Mouse (Mus musculus): ENCODE measurements around the gene Sipa1.

Gene Sipa1

DNA sequence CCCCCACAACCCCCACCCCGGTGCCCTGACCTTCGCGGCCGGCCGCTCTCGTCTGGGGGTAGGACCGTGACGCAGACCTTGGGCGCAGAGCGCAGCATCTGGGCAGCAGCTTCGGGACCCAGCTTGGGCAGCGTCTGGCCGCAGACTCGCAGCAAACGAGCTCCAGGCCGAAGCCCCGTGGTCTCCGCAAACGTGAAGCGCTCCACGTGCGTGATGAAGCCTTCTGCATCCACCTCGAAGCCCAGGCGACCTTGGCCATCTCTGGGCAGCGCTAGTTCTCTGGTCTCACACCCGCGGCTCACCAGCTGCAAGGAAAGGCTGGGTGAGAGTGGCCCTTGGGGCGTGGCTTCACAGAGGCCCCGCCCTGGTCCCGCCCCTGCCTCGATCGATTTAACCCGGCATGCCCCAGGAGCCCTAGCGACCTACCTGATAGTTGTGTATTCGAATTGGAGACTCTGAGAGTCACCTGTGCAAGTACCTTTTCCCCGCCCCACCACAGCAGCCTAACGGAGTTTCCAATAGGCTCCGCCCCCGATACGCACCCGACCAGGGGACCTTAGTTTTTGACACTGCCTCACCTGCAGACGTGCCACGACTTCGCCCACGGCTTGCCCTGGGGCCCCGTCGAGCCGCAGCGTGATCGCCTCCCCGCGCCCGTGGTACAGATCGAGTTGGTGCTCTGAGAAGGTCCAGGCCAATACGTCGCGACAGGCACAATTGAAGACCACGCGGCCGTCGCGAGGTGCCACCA is 9.4 kb downstream of the Sipa1 start:
- Histone ChIP-seq H3K4me3 (replicated peaks; ENCODE audit: low read length) (peak overlapping the region; percentile 83), H3K4me1 (replicated peaks; ENCODE audit: low read depth, low read length) (peaks cover 61% of the 10 kb centered on the region), H3K36me3 (ENCODE audit: insufficient read depth, low read length) (peaks cover 31% of the 10 kb centered on the region), H3K27me3 (ENCODE audit: insufficient read depth, low read length) (peaks cover 36% of the 10 kb centered on the region), H3K9me3 (ENCODE audit: low read length) (no peaks in the 10 kb centered on the region)
- no peak for TF ChIP-seq CTCF (conservative IDR thresholded peaks at IDR 0.05; ENCODE audit: low read length)
- no peak for TF ChIP-seq NANOG (IDR thresholded peaks at IDR 0.05; ENCODE audit: borderline replicate concordance, low read length)
- no peak for TF ChIP-seq POU5F1 (IDR thresholded peaks at IDR 0.05; ENCODE audit: borderline replicate concordance, low read length)

GRCm38 (mm10) chr19:5652570-5652969 is 10.9 kb downstream of the Sipa1 start:
- H3K9me3 ChIP-seq (ENCODE audit: low read length): no peaks in the 10 kb centered on the region
- H3K36me3 ChIP-seq (ENCODE audit: insufficient read depth, low read length): peaks cover 30% of the 10 kb centered on the region
- no peak for TF ChIP-seq NANOG (IDR thresholded peaks at IDR 0.05; ENCODE audit: borderline replicate concordance, low read length)
- no peak for TF ChIP-seq CTCF (conservative IDR thresholded peaks at IDR 0.05; ENCODE audit: low read length)
- no peak for TF ChIP-seq POU5F1 (IDR thresholded peaks at IDR 0.05; ENCODE audit: borderline replicate concordance, low read length)
- peaks cover 73% of the 10 kb centered on the region for H3K4me1 ChIP-seq (replicated peaks; ENCODE audit: low read depth, low read length)
- H3K4me3 ChIP-seq (replicated peaks; ENCODE audit: low read length): no peak overlapping the region
- peaks cover 34% of the 10 kb centered on the region for H3K27me3 ChIP-seq (ENCODE audit: insufficient read depth, low read length)

GRCm38 (mm10) chr19:5651502-5652274 is 11.8 kb downstream of the Sipa1 start:
- Histone ChIP-seq H3K9me3 (ENCODE audit: low read length) (no peaks in the 10 kb centered on the region), H3K4me1 (replicated peaks; ENCODE audit: low read depth, low read length) (peaks cover 82% of the 10 kb centered on the region), H3K36me3 (ENCODE audit: insufficient read depth, low read length) (peaks cover 34% of the 10 kb centered on the region), H3K27me3 (ENCODE audit: insufficient read depth, low read length) (peaks cover 31% of the 10 kb centered on the region), H3K4me3 (replicated peaks; ENCODE audit: low read length) (peak overlapping the region; percentile 24; the same call in 1 of the 2 replicates)
- no peak for TF ChIP-seq POU5F1 (IDR thresholded peaks at IDR 0.05; ENCODE audit: borderline replicate concordance, low read length)
- TF ChIP-seq NANOG (IDR thresholded peaks at IDR 0.05; ENCODE audit: borderline replicate concordance, low read length): no peak

GRCm38 (mm10) chr19:5649298-5649741 is 14.2 kb downstream of the Sipa1 start:
- peaks cover 50% of the 10 kb centered on the region for H3K36me3 ChIP-seq (ENCODE audit: insufficient read depth, low read length)
- no peaks in the 10 kb centered on the region for H3K9me3 ChIP-seq (ENCODE audit: low read length)
- peaks cover 65% of the 10 kb centered on the region for H3K4me1 ChIP-seq (replicated peaks; ENCODE audit: low read depth, low read length)
- no peak for TF ChIP-seq NANOG (IDR thresholded peaks at IDR 0.05; ENCODE audit: borderline replicate concordance, low read length)
- TF ChIP-seq CTCF (conservative IDR thresholded peaks at IDR 0.05; ENCODE audit: low read length): no peak
- no peak for TF ChIP-seq POU5F1 (IDR thresholded peaks at IDR 0.05; ENCODE audit: borderline replicate concordance, low read length)
- peaks cover 7% of the 10 kb centered on the region for H3K27me3 ChIP-seq (ENCODE audit: insufficient read depth, low read length)
- peak overlapping the region; percentile 66 for H3K4me3 ChIP-seq (replicated peaks; ENCODE audit: low read length)

GRCm38 (mm10) chr19:5648401-5649297 is 14.9 kb downstream of the Sipa1 start:
- Histone ChIP-seq H3K27me3 (ENCODE audit: insufficient read depth, low read length) (0 out of 2 replicates have a peak, but pooled peaks cover 3% of the 10 kb centered on the region), H3K4me1 (replicated peaks; ENCODE audit: low read depth, low read length) (peaks cover 61% of the 10 kb centered on the region), H3K9me3 (ENCODE audit: low read length) (no peaks in the 10 kb centered on the region), H3K4me3 (replicated peaks; ENCODE audit: low read length) (peak overlapping the region; percentile 66), H3K36me3 (ENCODE audit: insufficient read depth, low read length) (peaks cover 57% of the 10 kb centered on the region)
- no peak for TF ChIP-seq CTCF (conservative IDR thresholded peaks at IDR 0.05; ENCODE audit: low read length)
- no peak for TF ChIP-seq NANOG (IDR thresholded peaks at IDR 0.05; ENCODE audit: borderline replicate concordance, low read length)
- TF ChIP-seq POU5F1 (IDR thresholded peaks at IDR 0.05; ENCODE audit: borderline replicate concordance, low read length): no peak

GRCm38 (mm10) chr19:5647791-5648190 is 15.7 kb downstream of the Sipa1 start:
- no peaks in the 10 kb centered on the region for H3K27me3 ChIP-seq (ENCODE audit: insufficient read depth, low read length)
- peaks cover 64% of the 10 kb centered on the region for H3K36me3 ChIP-seq (ENCODE audit: insufficient read depth, low read length)
- TF ChIP-seq NANOG (IDR thresholded peaks at IDR 0.05; ENCODE audit: borderline replicate concordance, low read length) (no peak), CTCF (conservative IDR thresholded peaks at IDR 0.05; ENCODE audit: low read length) (no peak), POU5F1 (IDR thresholded peaks at IDR 0.05; ENCODE audit: borderline replicate concordance, low read length) (no peak)
- H3K4me1 ChIP-seq (replicated peaks; ENCODE audit: low read depth, low read length): peaks cover 58% of the 10 kb centered on the region
- 0 out of 2 replicates have a peak overlapping the region, but pooled peaks have one; percentile 8 for H3K4me3 ChIP-seq (replicated peaks; ENCODE audit: low read length)
- H3K9me3 ChIP-seq (ENCODE audit: low read length): no peaks in the 10 kb centered on the region

- peaks cover 49% of the 10 kb centered on the region for H3K4me1 ChIP-seq (replicated peaks; ENCODE audit: low read depth, low read length)
- no peaks in the 10 kb centered on the region for H3K27me3 ChIP-seq (ENCODE audit: insufficient read depth, low read length)
- H3K36me3 ChIP-seq (ENCODE audit: insufficient read depth, low read length): peaks cover 70% of the 10 kb centered on the region
These were observed 16.7 kb downstream of the Sipa1 start for GRCm38 (mm10) chr19:5646731-5647330.

More at GRCm38 (mm10) chr19:5646731-5647330, 16.7 kb downstream of the Sipa1 start:
- Histone ChIP-seq H3K4me3 (replicated peaks; ENCODE audit: low read length) (no peak overlapping the region), H3K9me3 (ENCODE audit: low read length) (no peaks in the 10 kb centered on the region)
- TF ChIP-seq CTCF (conservative IDR thresholded peaks at IDR 0.05; ENCODE audit: low read length) (no peak), NANOG (IDR thresholded peaks at IDR 0.05; ENCODE audit: borderline replicate concordance, low read length) (no peak), POU5F1 (IDR thresholded peaks at IDR 0.05; ENCODE audit: borderline replicate concordance, low read length) (no peak)
